Mouse (Mus musculus): Measurements from ENCODE around the gene Smyd3.

Smyd3 gene

DNA sequence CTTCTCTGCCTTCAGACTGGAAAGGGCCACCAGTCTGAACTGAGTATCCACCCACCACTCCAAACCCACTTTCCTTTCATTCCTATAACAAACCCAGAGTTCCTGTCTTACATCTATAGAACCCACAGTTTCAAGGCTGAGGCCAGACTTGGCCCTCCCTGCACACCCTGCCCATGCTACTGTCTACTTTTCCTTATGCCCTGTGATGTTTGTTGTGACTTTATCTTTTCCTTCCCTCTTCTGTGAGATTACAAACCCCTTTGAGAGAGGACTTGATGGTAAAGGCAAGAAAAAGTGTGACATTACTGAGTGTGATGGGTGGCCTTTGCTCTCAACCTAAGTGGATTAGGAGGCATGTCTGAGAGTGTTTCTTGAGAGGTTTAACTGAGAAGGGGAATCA lies 504.8 kb downstream of the Smyd3 start:
- DNase-seq (ENCODE audit: low spot score), result no peak

DNA sequence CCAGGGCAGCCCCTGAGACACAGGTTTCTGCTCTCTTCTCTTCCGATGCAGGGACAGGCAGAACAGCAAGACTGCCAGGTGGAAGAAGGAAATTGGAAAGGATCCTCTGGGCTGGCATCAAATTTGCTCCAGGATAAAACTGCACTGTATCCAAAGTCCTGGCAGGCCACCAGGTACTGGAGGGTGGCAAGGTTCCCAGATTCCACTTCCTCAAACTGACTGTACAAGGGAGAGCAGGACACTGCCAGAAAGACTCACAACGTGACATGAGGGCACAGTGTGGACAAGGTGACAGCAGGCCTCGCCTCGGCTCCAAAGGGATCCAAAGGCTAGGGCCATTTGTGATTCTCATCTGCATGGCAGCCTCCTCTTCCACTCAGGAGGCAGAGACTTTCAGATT lies 505.6 kb downstream of the Smyd3 start:
- peak; percentile 65 for DNase-seq (ENCODE audit: low spot score)

DNA sequence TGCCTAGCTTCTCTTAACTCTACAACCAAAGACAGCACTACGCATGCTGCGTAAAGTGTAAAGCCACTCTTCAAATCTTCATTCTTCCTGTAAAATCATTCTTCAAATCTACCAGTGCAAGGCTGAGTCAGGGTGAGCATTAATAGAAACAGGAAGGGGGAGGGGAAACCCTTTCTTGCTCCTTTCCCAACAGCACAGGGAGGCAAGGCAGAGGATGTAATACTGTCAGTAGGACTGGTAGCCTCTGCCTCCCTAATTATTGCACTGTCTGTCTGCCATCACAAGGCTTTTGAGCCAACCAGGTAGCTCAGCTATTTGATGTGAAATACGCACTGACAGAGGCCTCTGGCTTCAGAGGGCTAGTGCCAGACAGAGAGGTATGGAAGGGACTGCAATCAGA lies 507.1 kb downstream of the Smyd3 start:
- no peak for DNase-seq (ENCODE audit: low spot score)

DNA sequence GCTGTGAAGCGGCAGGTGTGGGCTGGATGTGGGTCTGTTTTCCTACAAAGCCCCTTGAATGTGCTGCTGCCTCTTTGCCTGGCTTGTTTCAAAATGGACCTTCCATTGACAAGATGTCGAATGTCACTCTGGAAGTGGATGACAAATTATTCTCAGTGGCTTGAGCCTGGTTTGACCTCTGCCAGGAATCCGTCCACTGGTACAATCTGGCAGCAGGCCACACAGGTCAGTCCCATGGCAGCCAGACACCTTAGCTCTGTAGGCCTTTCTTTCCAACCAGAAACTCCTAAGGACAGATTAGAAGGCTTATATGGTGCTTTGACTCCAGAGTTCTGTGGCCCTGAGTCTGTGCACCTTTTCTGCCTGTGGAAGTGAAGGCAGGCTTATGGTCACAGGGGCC lies 507.9 kb downstream of the Smyd3 start:
- no peak for DNase-seq (ENCODE audit: low spot score)

DNA sequence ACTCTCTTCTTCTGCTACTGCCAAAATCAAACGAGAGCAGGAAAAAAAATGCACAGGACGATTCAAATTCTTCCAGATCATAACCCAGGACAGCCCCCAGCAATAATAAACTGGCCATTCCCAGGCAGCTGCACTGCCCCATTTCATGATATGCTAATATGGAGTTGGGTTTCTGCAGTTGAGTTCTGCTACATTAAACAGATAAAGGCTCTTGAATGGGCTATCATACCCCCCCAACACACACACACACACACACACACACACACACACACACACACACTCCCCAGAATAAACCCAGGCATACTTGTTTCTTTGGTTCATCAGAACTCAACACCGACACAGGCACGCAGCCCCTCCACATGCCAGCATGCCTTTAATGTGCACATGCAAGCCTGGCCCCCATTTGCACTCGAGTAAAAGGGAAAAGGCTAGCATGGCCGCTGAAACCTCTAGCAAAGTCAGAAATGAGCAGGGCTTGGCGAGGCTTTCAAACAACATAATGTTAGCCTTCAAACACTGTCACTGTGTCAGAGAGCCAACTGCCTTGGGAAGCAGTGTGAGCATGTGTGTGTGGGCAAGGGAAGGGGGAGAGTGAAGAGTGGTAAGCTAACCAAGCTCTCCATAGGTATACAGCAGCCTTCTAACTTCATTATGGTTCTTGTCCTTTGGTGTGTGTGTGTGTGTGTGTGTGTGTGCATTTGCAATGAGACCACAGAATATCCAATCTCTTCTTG lies 513.5 kb downstream of the Smyd3 start:
- DNase-seq (ENCODE audit: low spot score), result no peak

DNA sequence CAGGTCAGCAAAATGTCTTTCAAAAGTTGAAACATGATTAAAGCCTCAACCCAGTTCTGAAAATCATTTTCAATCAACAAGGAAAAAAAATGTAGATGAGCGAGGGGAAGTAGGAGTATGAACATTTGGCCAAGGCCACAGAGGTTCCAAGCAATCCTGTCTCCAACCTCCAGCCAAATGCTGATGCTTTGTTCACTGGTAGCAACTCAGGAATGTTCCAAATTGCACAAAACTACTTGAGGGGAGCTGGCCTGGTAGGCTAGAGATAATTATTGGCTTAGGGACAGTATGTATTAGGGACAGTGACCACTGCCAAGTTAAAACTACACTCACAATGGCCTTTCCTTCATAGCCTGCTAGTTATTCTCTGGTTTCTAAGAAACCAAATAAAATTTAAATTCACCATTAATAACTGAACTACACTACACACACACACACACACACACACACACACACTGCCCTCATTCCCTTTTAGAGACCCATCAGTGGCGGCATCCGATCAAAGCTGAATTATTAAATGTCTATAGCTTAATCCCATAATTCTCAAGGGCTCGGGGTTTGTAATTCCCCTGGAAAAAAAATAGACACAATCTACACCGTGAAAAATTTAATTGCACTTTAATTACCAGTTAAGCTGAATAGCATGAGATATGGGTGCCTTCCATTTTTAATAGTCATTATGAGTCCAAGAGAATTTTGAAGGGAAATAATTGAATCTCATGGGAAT lies 514.3 kb downstream of the Smyd3 start:
- DNase-seq (ENCODE audit: low spot score), result no peak

DNA sequence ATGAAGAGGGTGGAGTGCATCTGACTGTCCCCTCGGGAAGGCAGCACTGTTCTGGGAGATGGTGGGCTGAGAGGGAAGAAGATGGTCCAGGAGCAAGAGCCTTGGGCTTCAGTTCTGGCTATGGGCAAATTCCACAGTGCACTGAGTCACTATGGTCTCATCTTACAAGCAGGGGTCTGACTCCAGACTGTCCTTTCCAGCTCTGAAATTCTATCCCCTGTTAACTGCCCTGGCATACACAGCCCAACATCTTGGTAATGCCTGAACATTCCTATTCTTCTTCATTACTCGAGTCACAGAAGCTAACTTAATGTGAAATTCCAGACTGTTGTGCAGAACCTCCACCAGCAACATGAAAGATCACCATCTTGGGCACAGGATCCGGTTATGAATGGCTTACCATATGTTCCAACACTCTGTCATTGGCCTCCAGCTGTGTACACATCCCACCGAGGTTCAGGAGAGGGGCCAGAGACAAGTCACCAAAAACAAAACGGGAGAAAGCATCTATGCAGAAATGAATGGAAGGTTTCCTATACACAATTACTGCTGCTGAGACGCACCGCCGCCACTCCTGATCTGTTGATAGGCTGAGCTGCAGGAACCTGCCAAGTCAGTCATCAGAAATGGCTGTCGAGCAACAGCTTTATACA lies 517.8 kb downstream of the Smyd3 start:
- DNase-seq (ENCODE audit: low spot score), result no peak

DNA sequence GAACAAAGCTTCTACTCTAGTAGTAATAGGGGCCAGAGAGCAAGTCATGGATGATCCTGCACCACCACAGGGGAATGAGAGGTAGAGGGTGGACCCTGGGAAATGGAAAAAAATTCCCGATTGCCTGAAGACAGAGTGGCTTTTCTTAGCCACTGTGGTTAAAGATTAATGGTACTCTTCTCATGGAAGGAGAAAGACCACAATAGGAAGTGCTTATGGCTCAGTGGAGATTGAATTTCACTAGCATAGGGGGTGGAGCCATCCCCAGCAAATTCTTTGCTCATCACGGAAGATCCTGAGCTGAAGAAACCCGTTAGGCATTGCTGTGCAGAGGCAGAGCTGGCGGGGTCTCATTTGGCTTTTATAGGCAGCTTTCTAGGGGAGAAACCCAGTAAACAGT lies 520.0 kb downstream of the Smyd3 start:
- DNase-seq (ENCODE audit: low spot score), result no peak

DNA sequence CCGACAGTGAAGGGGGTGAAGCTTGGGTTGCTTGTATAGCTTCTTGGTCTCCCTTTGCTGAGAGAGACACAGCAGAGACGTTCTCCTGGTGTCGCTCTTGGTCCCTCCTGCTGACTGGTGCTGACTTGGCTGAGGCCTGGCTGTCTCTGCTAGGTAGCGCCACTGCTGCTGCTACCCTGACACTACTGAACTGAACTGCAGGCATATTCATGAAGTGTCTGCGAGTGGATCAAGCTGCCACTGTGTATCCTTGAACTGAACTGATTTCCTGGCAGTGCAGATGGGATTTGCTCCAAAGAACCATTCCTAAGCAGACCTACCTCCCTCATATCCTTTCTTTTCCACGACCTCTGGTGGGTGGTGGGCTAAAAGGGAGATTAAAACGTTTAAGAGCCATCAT lies 523.6 kb downstream of the Smyd3 start:
- no peak for DNase-seq (ENCODE audit: low spot score)

DNA sequence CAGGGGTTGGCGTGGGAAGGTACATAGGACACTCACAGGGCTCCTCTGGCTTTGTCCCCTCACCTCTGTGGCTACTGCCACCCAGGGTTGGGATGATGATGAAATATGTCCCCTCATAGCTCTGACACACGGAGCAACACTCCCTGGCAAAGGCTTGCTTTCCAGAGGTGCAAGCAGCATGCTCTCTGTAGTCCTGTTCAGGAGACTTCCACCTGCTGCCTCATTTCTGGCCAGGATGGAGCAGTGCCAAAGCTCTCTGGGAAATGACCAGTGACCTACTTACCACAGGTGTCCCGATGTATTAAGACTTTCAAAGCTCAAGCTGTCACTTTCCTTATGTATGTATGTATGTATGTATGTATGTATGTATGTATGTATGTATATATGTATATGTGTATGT lies 525.3 kb downstream of the Smyd3 start:
- no peak for DNase-seq (ENCODE audit: low spot score)

DNA sequence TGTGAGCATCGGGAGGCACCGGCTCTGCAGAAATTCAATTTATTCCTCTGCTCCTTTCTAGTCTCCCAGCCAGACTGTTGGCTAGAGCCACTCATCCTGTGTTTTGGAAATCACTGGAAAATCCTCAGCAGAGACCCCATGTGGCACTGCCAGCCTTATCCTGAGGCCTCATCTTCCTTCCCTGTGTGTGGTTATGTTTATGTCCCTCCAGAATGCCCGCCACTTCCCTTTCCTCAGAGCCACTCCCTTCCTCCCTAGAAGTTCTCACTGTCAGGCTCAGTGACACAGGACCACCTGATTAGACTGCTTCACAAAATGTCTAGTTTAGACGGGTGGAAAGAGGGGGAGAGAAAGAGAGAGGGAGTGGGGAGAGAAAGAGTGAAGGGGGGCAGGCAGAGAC lies 526.4 kb downstream of the Smyd3 start:
- DNase-seq (ENCODE audit: low spot score), result no peak

DNA sequence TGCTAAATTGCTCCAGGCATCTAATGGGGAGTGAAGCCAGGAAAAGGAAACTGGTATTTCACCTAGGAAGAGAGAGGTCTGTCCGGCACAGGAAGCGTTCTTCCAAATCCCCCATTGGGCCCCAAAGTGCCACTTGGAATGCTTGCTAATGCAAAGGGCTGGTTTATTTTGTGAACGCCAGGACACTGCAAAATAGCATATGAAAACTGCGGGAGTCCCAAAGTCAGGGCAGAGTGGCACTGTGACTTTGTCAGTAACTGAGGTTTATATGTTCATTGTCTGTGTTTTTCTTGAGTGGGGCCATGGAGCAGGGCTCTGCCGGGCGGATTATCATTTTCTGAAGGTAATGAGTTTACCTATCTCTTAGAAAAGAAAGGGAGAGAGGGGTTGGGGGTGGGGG lies 526.8 kb downstream of the Smyd3 start:
- no peak for DNase-seq (ENCODE audit: low spot score)

DNA sequence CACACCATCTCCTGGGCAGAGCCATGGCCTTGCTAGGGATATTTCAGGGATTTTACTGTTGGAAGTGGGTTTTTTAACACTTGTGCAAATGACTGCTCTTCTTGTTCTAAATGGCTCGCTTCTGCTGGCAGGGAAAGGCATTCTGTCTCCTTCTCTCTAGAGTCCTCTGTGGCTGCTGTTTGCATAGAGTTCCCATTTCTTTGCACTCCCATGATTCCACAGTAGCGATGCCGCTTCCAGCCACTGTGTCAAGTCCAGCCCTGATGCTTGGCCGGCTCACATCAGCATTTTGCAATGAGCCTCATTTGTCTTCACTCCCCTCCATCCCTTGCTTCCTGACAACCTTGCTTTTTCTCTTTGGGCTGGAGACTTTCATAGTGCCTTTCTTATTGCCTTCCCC lies 528.4 kb downstream of the Smyd3 start:
- no peak for DNase-seq (ENCODE audit: low spot score)

DNA sequence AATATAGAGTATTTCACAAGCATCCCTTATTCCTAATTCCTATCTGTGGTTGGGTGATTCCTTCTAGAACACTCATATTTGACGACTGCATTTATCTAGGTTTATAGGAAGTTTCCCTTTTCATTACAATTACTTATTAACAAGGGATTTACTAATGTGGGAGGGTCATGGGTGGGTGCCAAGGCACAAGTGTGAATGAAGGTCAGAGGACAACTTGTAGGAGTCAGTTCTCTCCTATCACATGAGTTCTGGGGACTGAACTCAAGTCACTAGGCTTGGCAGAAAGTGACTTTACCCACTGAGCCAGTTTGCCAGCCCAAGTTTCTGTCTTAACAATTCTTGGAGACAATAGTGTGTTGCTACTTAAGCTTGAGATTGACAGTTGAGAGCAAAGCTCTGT lies 529.7 kb downstream of the Smyd3 start:
- no peak for DNase-seq (ENCODE audit: low spot score)

DNA sequence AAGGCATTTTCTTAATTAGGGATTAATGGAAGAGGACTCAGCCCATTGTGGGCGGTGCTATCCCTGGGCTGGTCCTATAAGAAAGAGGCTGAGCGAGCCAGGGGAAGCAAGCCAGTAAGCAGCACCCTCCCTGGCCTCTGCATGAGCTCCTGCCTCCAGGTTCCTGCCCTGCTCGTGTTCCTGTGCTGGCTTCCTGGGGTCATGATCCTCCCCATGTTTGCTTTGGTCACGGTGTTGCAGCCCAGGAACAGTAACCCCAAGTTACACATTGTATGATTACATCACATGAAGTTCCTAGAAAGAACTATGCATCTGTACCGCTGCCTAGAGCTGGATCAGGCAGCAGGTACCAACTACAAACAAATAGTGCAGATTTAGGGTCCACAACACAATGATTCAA lies 536.2 kb downstream of the Smyd3 start:
- DNase-seq (ENCODE audit: low spot score), result no peak

DNA sequence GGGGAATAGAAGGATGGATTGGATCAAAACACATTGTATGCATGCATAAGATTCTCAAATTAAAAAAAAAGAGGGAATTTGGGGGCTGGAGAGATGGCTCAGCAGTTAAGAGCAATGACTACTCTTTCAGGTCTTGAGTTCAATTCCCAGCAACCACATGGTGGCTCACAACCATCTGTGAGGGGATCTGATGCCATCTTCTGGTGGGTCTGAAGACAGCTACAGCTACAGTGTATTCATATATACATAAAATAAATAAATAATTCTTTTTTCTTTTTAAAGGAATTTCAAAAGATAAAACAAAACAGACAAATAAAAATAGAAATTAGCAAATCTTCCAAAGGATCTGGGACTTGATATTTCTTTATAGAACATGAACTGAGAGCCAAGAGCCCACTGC lies 537.7 kb downstream of the Smyd3 start:
- no peak for DNase-seq (ENCODE audit: low spot score)

DNA sequence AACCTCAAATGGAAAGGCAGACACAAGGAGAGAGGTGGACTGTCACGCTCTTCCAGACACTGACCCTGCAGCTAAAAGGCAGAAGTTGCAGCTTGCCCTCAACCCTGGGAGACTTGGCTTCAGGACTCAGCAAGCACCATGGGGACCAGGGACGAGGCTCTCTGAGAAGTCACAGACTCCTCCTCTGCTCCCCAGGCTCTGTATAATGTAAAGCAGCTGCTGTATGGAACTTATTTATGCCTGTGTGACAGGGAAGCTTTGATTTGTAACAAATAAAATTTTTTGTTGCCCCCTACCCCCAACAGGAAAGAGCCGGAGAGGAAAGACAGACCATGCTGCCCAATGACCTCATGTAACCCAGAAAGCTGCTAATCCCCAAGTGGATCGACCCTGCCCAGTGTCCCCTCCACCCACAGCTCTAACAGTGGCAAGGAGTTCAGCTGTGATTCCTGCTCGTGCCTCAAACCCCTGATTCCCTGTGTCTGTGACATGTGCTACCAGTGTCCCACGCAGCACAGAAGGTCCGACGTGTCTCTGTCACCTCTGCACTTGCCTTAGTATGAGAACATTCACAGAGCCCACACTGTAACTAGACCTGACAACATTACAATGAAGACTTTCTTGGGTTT lies 539.1 kb downstream of the Smyd3 start:
- DNase-seq (ENCODE audit: low spot score), result no peak

DNA sequence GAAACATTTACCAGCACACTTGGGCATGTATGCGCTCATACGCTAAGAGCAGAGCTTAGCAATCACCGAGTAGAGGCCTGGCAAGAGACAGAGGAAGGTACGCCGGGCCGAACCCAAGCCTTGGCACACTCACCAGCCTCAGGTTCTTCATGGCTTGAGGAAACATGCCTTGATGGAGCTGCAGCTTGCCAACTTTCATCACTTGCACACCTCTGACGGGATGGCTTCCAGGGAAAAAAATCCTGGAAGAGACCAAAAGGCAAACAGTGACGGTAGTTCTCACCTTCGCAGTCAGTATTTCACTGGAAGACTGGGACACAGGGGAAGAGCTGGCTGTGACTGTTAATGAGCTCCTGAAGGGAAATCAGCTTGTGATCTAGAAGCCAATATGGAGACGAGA lies 545.8 kb downstream of the Smyd3 start:
- no peak for DNase-seq (ENCODE audit: low spot score)

DNA sequence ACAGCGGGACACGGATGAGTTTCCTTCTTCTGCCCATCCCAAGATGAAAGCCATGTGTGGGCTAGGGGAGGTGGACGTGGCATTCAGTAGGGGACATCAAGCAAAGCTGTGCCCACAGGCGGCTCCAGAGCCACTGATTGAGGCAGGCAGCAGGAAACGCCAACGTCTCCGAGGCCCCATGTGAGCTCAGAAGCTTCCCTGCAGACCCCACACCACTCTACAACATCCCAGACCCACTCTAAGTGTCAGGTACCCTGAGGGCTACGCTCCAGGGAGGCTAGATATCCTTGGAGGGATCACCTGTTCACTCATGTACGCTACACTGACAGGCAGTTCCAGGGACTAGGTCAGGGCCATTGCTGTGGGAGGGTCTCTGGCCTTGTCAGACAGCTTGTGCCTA lies 556.2 kb downstream of the Smyd3 start:
- no peak for DNase-seq (ENCODE audit: low spot score)

DNA sequence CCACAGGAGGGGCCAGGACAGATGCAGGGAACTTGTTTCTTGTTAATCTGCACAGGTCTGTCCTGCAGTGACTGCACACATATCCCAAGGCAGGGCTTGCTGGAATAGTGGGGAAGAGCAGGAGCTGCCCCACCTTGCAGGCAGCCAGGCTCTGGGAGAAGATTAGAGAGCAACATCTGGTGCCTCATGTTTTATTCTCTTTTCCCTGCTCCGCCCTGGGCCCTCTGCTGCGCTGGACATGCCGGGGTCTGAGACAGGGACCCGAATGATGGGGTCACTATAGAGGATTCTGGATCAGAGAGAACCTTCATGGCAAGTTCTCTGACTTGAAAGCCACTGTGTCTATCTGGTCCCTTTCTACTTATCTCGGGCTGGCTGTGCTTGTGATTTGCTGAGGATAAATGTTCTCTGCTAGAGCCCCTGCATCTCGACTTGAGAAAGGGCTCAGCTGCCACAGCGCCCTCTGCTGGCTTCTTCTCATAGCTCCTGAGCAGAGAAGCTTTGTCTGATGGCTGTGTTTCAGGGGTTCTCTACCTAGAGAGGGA lies 557.8 kb downstream of the Smyd3 start:
- DNase-seq (ENCODE audit: low spot score), result peak; percentile 78

DNA sequence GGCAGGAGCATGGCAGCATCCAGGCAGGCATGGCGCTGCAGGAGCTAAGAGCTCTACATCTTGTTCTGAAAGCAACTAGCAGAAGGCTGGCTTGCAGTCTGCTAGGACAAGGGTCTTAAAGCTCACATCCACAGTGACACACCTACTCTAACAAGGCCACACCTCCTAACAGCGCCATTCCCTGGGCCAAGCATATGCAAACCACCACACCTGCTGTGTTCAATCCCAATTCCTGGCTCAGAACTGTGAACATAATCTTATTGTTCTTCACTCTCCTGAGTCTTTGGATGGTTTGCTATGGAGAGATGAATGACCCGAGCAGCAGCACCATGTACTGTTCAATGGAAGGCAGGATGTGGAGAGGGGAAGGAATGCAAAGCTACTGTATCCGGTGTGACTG lies 559.2 kb downstream of the Smyd3 start:
- no peak for DNase-seq (ENCODE audit: low spot score)

DNA sequence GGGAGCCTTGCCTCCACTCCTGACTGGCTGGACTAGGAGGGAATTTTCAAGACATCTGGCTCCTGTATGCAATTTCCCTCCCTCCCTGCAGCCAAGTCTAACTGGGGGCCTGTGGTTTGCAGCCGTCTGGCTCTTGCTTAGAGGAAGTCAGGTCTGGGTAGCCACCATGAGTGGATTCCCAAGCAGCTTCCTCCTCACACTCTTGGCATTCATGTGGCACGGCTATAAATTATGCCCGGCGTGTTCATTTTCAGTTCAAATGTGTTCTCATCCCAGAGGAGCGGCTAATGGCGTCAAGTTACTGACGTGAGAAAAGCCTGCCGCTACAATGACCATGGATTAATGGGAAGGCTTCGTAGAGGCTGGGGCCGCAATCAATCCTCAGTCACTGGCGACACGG lies 564.9 kb downstream of the Smyd3 start:
- DNase-seq (ENCODE audit: low spot score), result no peak

Measured in urinary bladder, postnatal 14 days (tissue).